Mouse (Mus musculus): ENCODE results near the gene Icosl. TPM values are rescaled to one million over a fixed set of nuclear protein-coding genes. Genes with fewer than 3 reads are reported as not detected.

Icosl gene
- 13.2 TPM for polyA plus RNA-seq (2017; shearing (Covaris generic))

DNA sequence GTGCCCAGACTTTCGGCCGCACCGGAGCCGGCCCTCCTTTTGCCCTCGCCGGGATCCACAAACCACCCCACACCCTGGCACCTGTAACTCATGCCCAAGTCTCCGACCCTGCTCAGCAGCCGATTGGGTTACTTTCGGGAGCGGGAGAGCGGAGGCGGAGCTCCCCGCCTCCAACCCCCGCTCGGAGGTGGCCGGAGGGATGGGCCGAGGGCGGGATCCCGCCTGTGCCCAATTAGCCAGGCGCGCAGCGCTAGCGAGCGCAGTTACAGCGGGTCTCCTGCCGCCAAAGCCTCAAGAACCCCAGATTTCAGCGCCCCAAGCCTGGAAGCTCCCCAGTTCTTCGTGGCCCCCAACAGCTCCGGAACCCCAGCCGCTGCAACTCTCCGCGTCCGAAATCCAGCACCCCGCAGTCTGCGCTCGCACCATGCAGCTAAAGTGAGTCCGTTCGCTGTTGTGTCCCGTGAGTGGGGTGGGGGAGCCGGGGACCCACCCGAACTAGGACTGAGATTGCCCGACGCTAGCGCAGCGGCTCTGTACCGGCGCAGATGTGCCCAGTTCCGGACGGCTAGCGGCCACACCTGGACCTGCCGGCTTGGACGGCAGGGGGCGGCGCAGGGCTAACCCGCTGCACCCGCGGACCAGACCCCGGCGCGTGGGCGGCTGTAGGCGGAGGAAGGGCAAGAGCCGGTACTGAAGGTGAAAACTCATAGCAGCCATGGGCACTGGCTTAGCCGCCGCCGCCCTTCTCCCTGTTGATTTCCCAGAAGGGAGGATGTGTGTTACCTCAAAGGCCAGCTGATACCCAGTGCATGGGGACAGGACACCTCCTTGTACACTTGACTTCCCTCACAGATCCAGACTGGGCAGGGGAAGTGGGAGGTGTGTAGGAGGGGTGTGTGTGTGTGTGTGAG, at the start of gene Icosl:
Gene Icosl, plus strand, starts transcription at position 202 of the 911 bp plus-strand sequence.

DNA sequence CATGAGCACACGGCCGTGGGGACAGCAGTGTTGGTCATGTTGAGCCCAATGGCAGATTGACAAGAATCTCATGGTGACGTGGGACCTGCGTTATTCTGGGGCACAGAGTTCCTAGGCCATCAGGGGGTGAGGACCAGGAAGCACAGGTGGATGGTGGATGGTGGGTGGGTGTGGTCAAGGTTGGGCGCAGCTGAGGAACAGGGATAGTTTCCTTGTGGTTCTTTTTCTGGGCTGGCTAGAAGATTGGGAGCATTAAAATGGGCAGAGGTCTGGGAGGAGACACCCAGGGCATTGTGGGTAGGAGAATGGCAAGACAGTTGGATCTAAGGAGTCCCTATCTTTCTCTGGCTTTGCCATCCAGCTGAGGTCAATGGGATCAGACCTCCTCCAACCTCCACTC, 27.5 kb upstream of the Icosl start, which contains the start of gene Dnmt3l:
Gene Dnmt3l, plus strand, starts transcription at position 301 of the 400 bp plus-strand sequence.

DNA sequence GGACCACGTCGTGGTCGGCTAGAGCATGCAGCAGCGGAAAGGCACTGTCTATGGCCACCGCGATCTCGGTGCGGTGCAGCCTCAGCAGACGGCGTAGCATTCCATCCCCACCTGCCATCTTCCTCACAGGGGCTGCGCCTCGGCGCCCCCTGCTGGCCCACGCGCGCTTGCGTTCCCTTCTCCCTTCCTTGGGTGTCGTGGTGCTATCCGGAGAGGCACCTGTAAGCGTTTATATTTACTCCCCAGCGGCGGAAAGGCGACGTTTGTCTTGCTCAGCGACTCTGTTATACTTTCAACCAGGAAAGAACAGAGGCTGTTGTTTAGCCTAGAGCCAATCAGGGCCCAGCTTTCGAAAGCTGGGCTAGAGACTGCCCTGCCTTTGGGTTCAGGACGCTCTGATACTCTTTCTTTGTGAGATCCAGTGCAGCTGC, 25.7 kb upstream of the Icosl start, which contains the start of gene Aire:
Gene Aire, minus strand, starts transcription at position 205 of the 431 bp plus-strand sequence.

Other genes starting within 250 kb of the Icosl start
- not detected for gene Krtap10-4, start 242.2 kb upstream of the Icosl start, polyA plus RNA-seq (2017; shearing (Covaris generic))
- gene Krtap10-10, start 233.4 kb upstream of the Icosl start, polyA plus RNA-seq (2017; shearing (Covaris generic)), result not detected
- gene Gm36176, start 222.5 kb upstream of the Icosl start, polyA plus RNA-seq (2017; shearing (Covaris generic)), result not detected
- gene Gm10318, start 216.4 kb upstream of the Icosl start, polyA plus RNA-seq (2017; shearing (Covaris generic)), result not detected
- gene Gm3285, start 207.3 kb upstream of the Icosl start, polyA plus RNA-seq (2017; shearing (Covaris generic)), result not detected
- gene Lrrc3, start 166.8 kb upstream of the Icosl start, polyA plus RNA-seq (2017; shearing (Covaris generic)), result not detected
- gene Trpm2, start 98.7 kb upstream of the Icosl start, polyA plus RNA-seq (2017; shearing (Covaris generic)), result 0.71 TPM
- 11.9 TPM for gene 1810043G02Rik, start 90.8 kb upstream of the Icosl start, polyA plus RNA-seq (2017; shearing (Covaris generic))
- 111 TPM for gene Pfkl, start 59.2 kb upstream of the Icosl start, polyA plus RNA-seq (2017; shearing (Covaris generic))
- not detected for gene Dnmt3l, start 27.4 kb upstream of the Icosl start, polyA plus RNA-seq (2017; shearing (Covaris generic))
- 0.62 TPM for gene Aire, start 25.7 kb upstream of the Icosl start, polyA plus RNA-seq (2017; shearing (Covaris generic))
- 68.1 TPM for gene D10Jhu81e, start 100.5 kb downstream of the Icosl start, polyA plus RNA-seq (2017; shearing (Covaris generic))
- gene Pwp2, start 115.8 kb downstream of the Icosl start, polyA plus RNA-seq (2017; shearing (Covaris generic)), result 37.1 TPM
- 3.8 TPM for gene Trappc10, start 175.3 kb downstream of the Icosl start, polyA plus RNA-seq (2017; shearing (Covaris generic))

Measured in inflammation-experienced regulatory T-cells, adult 16 weeks (primary cell).